Mouse (Mus musculus): Measurements from ENCODE around the gene Klhl22. TPM values are rescaled to one million over a fixed set of nuclear protein-coding genes. Genes with fewer than 3 reads are reported as not detected.

Gene Klhl22
- polyA plus RNA-seq, 1 experiment, result 107 TPM

DNA sequence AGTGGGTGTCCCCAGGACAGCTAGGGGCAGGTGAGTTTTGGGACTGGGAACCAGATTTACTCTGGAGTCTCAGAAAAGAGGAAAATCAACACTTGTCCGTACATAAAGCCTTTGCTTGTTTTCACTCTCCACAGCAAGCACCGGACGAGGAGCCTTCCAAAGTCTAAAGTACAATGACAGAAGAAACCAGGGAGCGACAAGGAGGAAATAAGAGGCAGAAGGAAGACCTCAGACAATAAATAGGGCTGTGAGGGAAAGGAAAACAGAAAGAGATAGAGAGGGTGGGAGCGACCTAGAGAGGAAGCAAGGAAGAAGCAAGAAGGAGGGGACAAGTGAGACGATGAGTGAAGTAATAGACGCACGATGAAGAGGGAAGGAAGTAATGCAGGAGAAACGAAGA lies 516 bp upstream of the Klhl22 start:
- Histone ChIP-seq H3ac (ENCODE audit: control insufficient read depth, insufficient read length) (peak overlapping the region; percentile 64), H3K79me2 (ENCODE audit: control insufficient read depth, insufficient read depth) (peaks cover 40% of the 10 kb centered on the region), H3K36me3 (ENCODE audit: control insufficient read depth, insufficient read depth) (no peaks in the 10 kb centered on the region), H3K27me3 (ENCODE audit: control insufficient read depth, insufficient read depth, insufficient read length) (no peaks in the 10 kb centered on the region), H3K4me3 (peak overlapping the region; percentile 49), H3K4me2 (ENCODE audit: low read depth) (peak overlapping the region; percentile 64)
- TF ChIP-seq USF1 (IDR thresholded peaks at IDR 0.05; ENCODE audit: low read depth) (no peak), MYOD1 (IDR thresholded peaks at IDR 0.05; ENCODE audit: control insufficient read depth in 1 of 3, insufficient read length in 2 of 3, low read depth in 2 of 3) (no peak), TCF3 (IDR thresholded peaks at IDR 0.05; ENCODE audit: insufficient read length, low read depth) (no peak), POLR2AphosphoS2 (IDR thresholded peaks at IDR 0.05; ENCODE audit: insufficient read length, low read depth) (no peak), POLR2A (IDR thresholded peaks at IDR 0.05; ENCODE audit: insufficient read length, low read depth) (no peak), MYOG (IDR thresholded peaks at IDR 0.05; ENCODE audit: control insufficient read depth in 1 of 3, insufficient read depth in 1 of 3, insufficient read length in 2 of 3, low read depth in 2 of 3) (no peak), TCF12 (IDR thresholded peaks at IDR 0.05; ENCODE audit: insufficient read depth, poor library complexity, severe bottlenecking) (no peak), E2F4 (IDR thresholded peaks at IDR 0.05; ENCODE audit: insufficient read depth) (no peak), MAX (IDR thresholded peaks at IDR 0.05; ENCODE audit: low read depth) (no peak), CEBPB (IDR thresholded peaks at IDR 0.05; ENCODE audit: insufficient read depth, poor library complexity, severe bottlenecking) (no peak), SRF (IDR thresholded peaks at IDR 0.05; ENCODE audit: control insufficient read depth, insufficient read length, low read depth) (no peak), REST (IDR thresholded peaks at IDR 0.05; ENCODE audit: insufficient read depth, insufficient read length) (no peak)

GRCm38 (mm10) chr16:17759813-17760321 lies 449 bp downstream of the Klhl22 start:
- Histone ChIP-seq H3K79me2 (ENCODE audit: control insufficient read depth, insufficient read depth) (peaks cover 45% of the 10 kb centered on the region), H3K36me3 (ENCODE audit: control insufficient read depth, insufficient read depth) (no peaks in the 10 kb centered on the region), H3ac (ENCODE audit: control insufficient read depth, insufficient read length) (peak overlapping the region; percentile 64), H3K4me2 (ENCODE audit: low read depth) (peak overlapping the region; percentile 77), H3K4me3 (peak overlapping the region; percentile 49), H3K27me3 (ENCODE audit: control insufficient read depth, insufficient read depth, insufficient read length) (no peaks in the 10 kb centered on the region)
- TF ChIP-seq MYOD1 (IDR thresholded peaks at IDR 0.05; ENCODE audit: control insufficient read depth in 1 of 3, insufficient read length in 2 of 3, low read depth in 2 of 3) (no peak), POLR2A (IDR thresholded peaks at IDR 0.05; ENCODE audit: insufficient read length, low read depth) (no peak), TCF12 (IDR thresholded peaks at IDR 0.05; ENCODE audit: insufficient read depth, poor library complexity, severe bottlenecking) (no peak), CEBPB (IDR thresholded peaks at IDR 0.05; ENCODE audit: insufficient read depth, poor library complexity, severe bottlenecking) (no peak), USF1 (IDR thresholded peaks at IDR 0.05; ENCODE audit: low read depth) (no peak), TCF3 (IDR thresholded peaks at IDR 0.05; ENCODE audit: insufficient read length, low read depth) (no peak), POLR2AphosphoS2 (IDR thresholded peaks at IDR 0.05; ENCODE audit: insufficient read length, low read depth) (no peak), REST (IDR thresholded peaks at IDR 0.05; ENCODE audit: insufficient read depth, insufficient read length) (no peak), MYOG (IDR thresholded peaks at IDR 0.05; ENCODE audit: control insufficient read depth in 1 of 3, insufficient read depth in 1 of 3, insufficient read length in 2 of 3, low read depth in 2 of 3) (no peak), MAX (IDR thresholded peaks at IDR 0.05; ENCODE audit: low read depth) (no peak), E2F4 (IDR thresholded peaks at IDR 0.05; ENCODE audit: insufficient read depth) (no peak), SRF (IDR thresholded peaks at IDR 0.05; ENCODE audit: control insufficient read depth, insufficient read length, low read depth) (no peak)

DNA sequence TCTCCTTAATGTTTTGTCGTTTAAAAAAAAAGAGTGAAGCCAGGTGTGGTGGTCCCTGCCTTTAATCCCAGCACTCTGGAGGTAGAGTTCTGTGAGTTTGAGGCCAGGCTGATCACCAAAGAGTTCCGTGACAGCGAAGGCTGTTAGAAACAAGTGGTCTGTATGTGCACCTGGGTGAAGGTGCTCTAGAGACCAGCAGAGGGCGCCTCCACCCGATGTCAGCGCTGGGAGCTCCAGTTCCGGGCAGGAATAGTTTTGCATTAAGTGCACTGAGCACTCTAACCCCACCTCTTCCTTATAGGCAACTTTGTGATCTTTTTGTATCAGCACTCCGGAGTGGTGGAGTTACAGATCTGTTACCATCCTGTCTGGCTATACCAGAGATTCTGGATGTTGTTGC lies 1.2 kb downstream of the Klhl22 start:
- Histone ChIP-seq H3K4me3 (peak overlapping the region; percentile 49), H3K36me3 (ENCODE audit: control insufficient read depth, insufficient read depth) (no peaks in the 10 kb centered on the region), H3K27me3 (ENCODE audit: control insufficient read depth, insufficient read depth, insufficient read length) (no peaks in the 10 kb centered on the region), H3ac (ENCODE audit: control insufficient read depth, insufficient read length) (peak overlapping the region; percentile 64), H3K4me2 (ENCODE audit: low read depth) (peak overlapping the region; percentile 77), H3K79me2 (ENCODE audit: control insufficient read depth, insufficient read depth) (peaks cover 53% of the 10 kb centered on the region)
- TF ChIP-seq MYOG (IDR thresholded peaks at IDR 0.05; ENCODE audit: control insufficient read depth in 1 of 3, insufficient read depth in 1 of 3, insufficient read length in 2 of 3, low read depth in 2 of 3) (peak in 1 of 3 experiments; percentile 12), POLR2A (IDR thresholded peaks at IDR 0.05; ENCODE audit: insufficient read length, low read depth) (no peak), MYOD1 (IDR thresholded peaks at IDR 0.05; ENCODE audit: control insufficient read depth in 1 of 3, insufficient read length in 2 of 3, low read depth in 2 of 3) (peak in 1 of 3 experiments; percentile 9)

DNA sequence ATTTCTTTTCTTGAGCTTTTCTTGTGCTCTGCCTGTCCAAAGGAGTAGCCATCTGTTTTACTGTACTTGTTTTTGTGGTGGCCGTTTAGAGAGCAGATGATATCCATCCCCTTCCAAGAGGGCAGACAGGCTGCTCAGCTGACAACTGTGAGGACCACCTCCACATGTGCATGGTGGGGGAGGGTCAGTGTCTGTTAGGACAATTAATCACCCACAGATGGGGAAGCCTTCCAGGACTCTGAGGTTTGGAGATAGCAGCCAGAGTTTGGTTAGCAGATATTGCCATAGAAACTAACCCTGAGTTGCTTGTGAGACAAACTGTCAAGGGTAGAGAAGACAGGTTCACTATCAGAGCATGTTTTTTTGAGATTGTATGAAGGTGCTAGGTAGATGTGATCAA lies 1.7 kb downstream of the Klhl22 start:
- Histone ChIP-seq H3K36me3 (ENCODE audit: control insufficient read depth, insufficient read depth) (no peaks in the 10 kb centered on the region), H3ac (ENCODE audit: control insufficient read depth, insufficient read length) (no peak overlapping the region), H3K27me3 (ENCODE audit: control insufficient read depth, insufficient read depth, insufficient read length) (no peaks in the 10 kb centered on the region), H3K79me2 (ENCODE audit: control insufficient read depth, insufficient read depth) (peaks cover 57% of the 10 kb centered on the region), H3K4me3 (peak overlapping the region; percentile 49), H3K4me2 (ENCODE audit: low read depth) (peak overlapping the region; percentile 77)
- peak; percentile 58 for TF ChIP-seq TCF12 (IDR thresholded peaks at IDR 0.05; ENCODE audit: insufficient read depth, poor library complexity, severe bottlenecking)
- no peak for TF ChIP-seq USF1 (IDR thresholded peaks at IDR 0.05; ENCODE audit: low read depth)
- peak; percentile 60 for TF ChIP-seq TCF3 (IDR thresholded peaks at IDR 0.05; ENCODE audit: insufficient read length, low read depth)
- TF ChIP-seq MYOG (IDR thresholded peaks at IDR 0.05; ENCODE audit: control insufficient read depth in 1 of 3, insufficient read depth in 1 of 3, insufficient read length in 2 of 3, low read depth in 2 of 3), result peak; percentile 3 to 91 (median 78)
- peak in 2 of 3 experiments; percentile 84 to 85 for TF ChIP-seq MYOD1 (IDR thresholded peaks at IDR 0.05; ENCODE audit: control insufficient read depth in 1 of 3, insufficient read length in 2 of 3, low read depth in 2 of 3)
- no peak for TF ChIP-seq REST (IDR thresholded peaks at IDR 0.05; ENCODE audit: insufficient read depth, insufficient read length)
- TF ChIP-seq POLR2AphosphoS2 (IDR thresholded peaks at IDR 0.05; ENCODE audit: insufficient read length, low read depth), result no peak
- no peak for TF ChIP-seq E2F4 (IDR thresholded peaks at IDR 0.05; ENCODE audit: insufficient read depth)
- no peak for TF ChIP-seq CEBPB (IDR thresholded peaks at IDR 0.05; ENCODE audit: insufficient read depth, poor library complexity, severe bottlenecking)
- TF ChIP-seq MAX (IDR thresholded peaks at IDR 0.05; ENCODE audit: low read depth), result no peak
- TF ChIP-seq SRF (IDR thresholded peaks at IDR 0.05; ENCODE audit: control insufficient read depth, insufficient read length, low read depth), result no peak
- no peak for TF ChIP-seq POLR2A (IDR thresholded peaks at IDR 0.05; ENCODE audit: insufficient read length, low read depth)
